Comparison of ENCODE assay signal across 23 mouse cellular contexts in genomic region chr13:11851691-11852090, GRCm38 (mm10).
DNase-seq lines count a peak whose midpoint lies in the region; ATAC-seq lines count a peak whose summit lies in the region.
"Had no signal": no experiment of that assay in that cellular context is flagged by ENCODE, and none has a peak within 500 bp of the region (broad histone marks: within the 10 kb centered on the region; RNA-seq: fewer than 3 reads in every experiment).

No protein-coding gene starts in this region.

- no peak overlapping the region for H3K9ac ChIP-seq in lung, embryonic 15.5 days
- H3K9ac ChIP-seq: embryonic facial prominence, embryonic 12.5 days; embryonic facial prominence, embryonic 15.5 days; forebrain, postnatal 0 days; hindbrain, embryonic 13.5 days had no signal

- H3K4me3 ChIP-seq in lung, embryonic 15.5 days, result no peak overlapping the region
- H3K4me3 ChIP-seq: embryonic facial prominence, embryonic 12.5 days; embryonic facial prominence, embryonic 15.5 days; hindbrain, embryonic 10.5 days; hindbrain, embryonic 13.5 days had no signal

- H3K4me1 ChIP-seq in lung, embryonic 15.5 days, result no peaks in the 10 kb centered on the region
- H3K4me1 ChIP-seq: embryonic facial prominence, embryonic 12.5 days; embryonic facial prominence, embryonic 15.5 days; hindbrain, embryonic 10.5 days; hindbrain, embryonic 13.5 days had no signal

- 32% methylated on average over 3 of the region's 3 CpGs for WGBS in lung, embryonic 15.5 days

- ATAC-seq in lung, embryonic 15.5 days (ENCODE audit: borderline replicate concordance, extremely low read depth, low FRiP score, low TSS enrichment), result peak; percentile 76; the same call in 1 of the 2 replicates
- ATAC-seq in frontal cortex, adult (ENCODE audit: low TSS enrichment), result no peak
- ATAC-seq: activated CD4-positive, CD25-positive, alpha-beta regulatory T cell, adult 4 months; forebrain, embryonic 14.5 days; forebrain, postnatal 0 days; hindbrain, embryonic 16.5 days had no signal

- H3K27ac ChIP-seq in lung, embryonic 15.5 days, result no peak overlapping the region
- H3K27ac ChIP-seq: embryonic facial prominence, embryonic 12.5 days; embryonic facial prominence, embryonic 15.5 days; hindbrain, embryonic 10.5 days; hindbrain, embryonic 13.5 days had no signal

- no peaks in the 10 kb centered on the region for H3K27me3 ChIP-seq in lung, embryonic 15.5 days
- H3K27me3 ChIP-seq: embryonic facial prominence, embryonic 12.5 days; embryonic facial prominence, embryonic 15.5 days; hindbrain, embryonic 13.5 days had no signal

- peak; percentile 58 for DNase-seq in heart, adult 11 months
- DNase-seq in heart, postnatal 25 days (ENCODE audit: low spot score), result no peak
- DNase-seq in lung, postnatal 10 days, result peak; percentile 4
- DNase-seq in right cerebral cortex, postnatal 10 days (ENCODE audit: low spot score in 2 of 2), result no peak
- DNase-seq: adrenal gland, postnatal 14 days; cerebellum, adult 11 months; cerebellum, adult 2 months; cerebellum, adult 9-11 months; cerebellum, postnatal 25 days; forebrain, postnatal 0 days; gastrocnemius, postnatal 10 days; gastrocnemius, postnatal 36 days; heart, postnatal 36 days had no signal

- H3K4me2 ChIP-seq in lung, embryonic 15.5 days, result no peak overlapping the region
- H3K4me2 ChIP-seq: embryonic facial prominence, embryonic 12.5 days; embryonic facial prominence, embryonic 15.5 days; heart, embryonic 11.5 days; hindbrain, embryonic 13.5 days had no signal

- intact Hi-C loops in heart, postnatal 25 days (cut with DNase I), result no loop called here

- no peaks in the 10 kb centered on the region for H3K9me3 ChIP-seq in lung, embryonic 15.5 days
- H3K9me3 ChIP-seq: embryonic facial prominence, embryonic 12.5 days; embryonic facial prominence, embryonic 15.5 days; hindbrain, embryonic 10.5 days; hindbrain, embryonic 13.5 days had no signal

- H3K36me3 ChIP-seq in lung, embryonic 15.5 days, result no peaks in the 10 kb centered on the region
- H3K36me3 ChIP-seq: embryonic facial prominence, embryonic 12.5 days; embryonic facial prominence, embryonic 15.5 days; hindbrain, embryonic 10.5 days; hindbrain, embryonic 13.5 days had no signal

Comparison
In these comparisons a context has a peak if more than half of its experiments do, and no peak if none do; other contexts are left out.
1. DNase-seq: peak in heart, adult 11 months (single experiment) and lung, postnatal 10 days (single experiment); none in heart, postnatal 25 days (single experiment) and right cerebral cortex, postnatal 10 days (0 of 2).